Mouse (Mus musculus) stomach, postnatal 0 days (tissue): ENCODE measurements around the gene Sppl2c.

ENCODE experiments used
- CTCF ChIP-seq: IDR thresholded peaks from 2 replicates; pipeline ENCODE4 v1.5.1; 2016; ENCODE audit warnings: antibody characterized with exemption, low read depth, mild to moderate bottlenecking, moderate library complexity
- EP300 ChIP-seq: optimal IDR thresholded peaks from 2 replicates; pipeline ENCODE3; 2016; ENCODE audit warnings: antibody characterized with exemption

- TF ChIP-seq EP300 (no peak), CTCF (no peak)
These were observed 31.8 kb upstream of the Sppl2c start for GRCm38 (mm10) chr11:104154332-104154731.
